Mouse (Mus musculus) midbrain, embryonic 13.5 days (tissue): ENCODE measurements around the gene Dnaja3. TPM values are rescaled to one million over a fixed set of nuclear protein-coding genes. Genes with fewer than 3 reads are reported as not detected.

Source experiments
- ATAC-seq: fragments of 200-750 bp; cut with Nextera tagmentation; 2 replicates; pipeline ENCODE4 v1.8.0; 2017; ENCODE audit warnings: mild to moderate bottlenecking, moderate TSS enrichment, moderate library complexity
- H3K27ac ChIP-seq: fragments of 300-500 bp; sonication (generic); 2 replicates; pipeline ENCODE4 v1.5.1; 2015; ENCODE audit warnings: inconsistent platforms, mild to moderate bottlenecking, moderate library complexity
- H3K27me3 ChIP-seq: fragments of 300-500 bp; sonication (generic); 2 replicates; pipeline ENCODE4 v1.6.1; 2015; ENCODE audit warnings: mild to moderate bottlenecking, inconsistent platforms
- H3K36me3 ChIP-seq: fragments of 300-500 bp; sonication (generic); 2 replicates; pipeline ENCODE4 v1.6.1; 2015; ENCODE audit warnings: mild to moderate bottlenecking, inconsistent platforms
- H3K4me1 ChIP-seq: fragments of 300-500 bp; sonication (generic); replicated peaks from 2 replicates; pipeline ENCODE4 v1.6.1; 2015; ENCODE audit warnings: inconsistent platforms
- H3K4me2 ChIP-seq: fragments of 300-500 bp; sonication (generic); replicated peaks from 2 replicates; pipeline ENCODE4 v1.6.1; 2015; ENCODE audit warnings: moderate library complexity, mild to moderate bottlenecking, inconsistent platforms
- H3K4me3 ChIP-seq: fragments of 300-500 bp; sonication (generic); replicated peaks from 2 replicates; pipeline ENCODE4 v1.5.1; 2015; ENCODE audit warnings: mild to moderate bottlenecking, inconsistent platforms
- H3K9ac ChIP-seq: fragments of 300-500 bp; sonication (generic); replicated peaks from 2 replicates; pipeline ENCODE4 v1.6.1; 2015; ENCODE audit warnings: mild to moderate bottlenecking, inconsistent platforms
- H3K9me3 ChIP-seq: fragments of 300-500 bp; sonication (generic); 2 replicates; pipeline ENCODE4 v1.6.1; 2016; ENCODE audit warnings: mild to moderate bottlenecking, inconsistent platforms
- WGBS: fragments of 180-500 bp; shearing (Covaris S2); methylation state at CpG from one replicate; pipeline ENCODE4 v1.1.7; 2015; 5-methylcytosine and 5-hydroxymethylcytosine counted together
- polyA plus RNA-seq: library from polyadenylated mRNA; unstranded; fragments of >200 nt; fragmentation: Nextera tagmentation; extraction: Ambion mirVana; gene quantifications from 2 replicates; pipeline ENCODE4 v1.2.1, GENCODE M21; 2015

Dnaja3 gene
- polyA plus RNA-seq, 1 experiment from 2014 or later, result 54.3 TPM

DNA sequence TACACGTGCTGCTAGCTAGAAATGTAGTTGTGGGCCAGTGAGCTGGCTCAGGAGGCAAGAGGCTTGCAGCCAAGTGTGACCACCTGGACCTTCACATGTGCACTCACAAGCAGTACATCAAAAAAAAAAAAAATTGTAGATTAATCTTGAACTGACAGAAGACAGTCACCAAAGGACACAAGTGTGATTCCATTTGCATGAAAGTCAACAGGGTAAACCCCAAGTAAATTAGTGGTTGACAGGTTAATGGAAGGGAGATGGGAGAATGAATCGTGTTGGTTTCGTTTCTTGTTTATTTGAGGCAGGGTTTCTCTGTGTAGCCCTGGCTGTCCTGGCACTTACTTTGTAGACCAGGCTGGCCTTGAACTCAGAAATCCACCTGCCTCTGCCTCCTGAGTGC lies 78.1 kb downstream of the Dnaja3 start:
- 70% methylated on average over 3 of the region's 3 CpGs for WGBS
- peak overlapping the region; percentile 69 for H3K4me2 ChIP-seq
- H3K36me3 ChIP-seq, result peaks cover 35% of the 10 kb centered on the region
- peak overlapping the region; percentile 75 for H3K4me3 ChIP-seq
- ATAC-seq, result no peak
- H3K9ac ChIP-seq, result peak overlapping the region; percentile 79; the same call in 1 of the 2 replicates
- no peak overlapping the region for H3K27ac ChIP-seq
- peaks cover 16% of the 10 kb centered on the region for H3K4me1 ChIP-seq
- H3K27me3 ChIP-seq, result no peaks in the 10 kb centered on the region
- no peaks in the 10 kb centered on the region for H3K9me3 ChIP-seq

DNA sequence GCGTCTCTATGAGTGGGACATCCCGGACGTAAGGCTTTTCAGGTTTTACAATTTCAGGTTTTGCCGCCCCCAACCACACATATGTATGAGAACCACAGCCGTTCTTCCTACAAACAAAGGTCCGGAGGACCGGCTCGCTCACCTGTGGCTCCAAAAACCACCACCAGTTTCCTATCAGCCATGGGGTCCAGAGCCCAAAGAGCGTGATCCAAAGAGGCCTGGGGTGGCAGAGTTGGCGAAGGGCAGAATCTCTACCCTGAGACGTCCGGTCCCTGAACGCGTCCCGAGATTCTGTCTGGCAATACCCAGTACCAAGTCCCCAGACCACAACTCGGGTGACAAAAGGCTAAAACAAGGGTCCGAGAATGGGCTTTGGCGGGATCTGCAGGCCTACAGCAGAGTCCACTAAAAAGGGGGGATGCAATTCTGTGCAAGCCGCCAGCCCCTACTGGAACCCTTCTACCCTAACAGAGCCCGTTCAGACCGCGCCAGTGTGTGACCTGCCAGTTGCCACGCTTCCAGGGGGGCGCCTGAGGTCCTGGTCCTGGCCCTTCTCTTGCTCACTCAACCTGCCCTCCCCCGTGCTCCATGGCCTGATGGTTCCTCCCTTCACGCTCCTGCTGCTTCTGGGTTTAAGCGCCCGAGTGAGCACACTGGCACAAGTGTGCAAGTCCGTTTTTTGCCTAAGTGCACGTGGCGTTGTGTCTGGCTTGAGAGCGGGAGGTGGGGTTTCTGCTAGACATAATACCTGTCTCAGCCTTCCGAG lies 79.1 kb downstream of the Dnaja3 start, which contains the start of gene Nmral1:
TSS of gene Nmral1 (minus strand) at position 604 of the 766 bp plus-strand sequence.
- Histone ChIP-seq H3K4me1 (peaks cover 16% of the 10 kb centered on the region), H3K27me3 (no peaks in the 10 kb centered on the region), H3K36me3 (peaks cover 25% of the 10 kb centered on the region), H3K4me3 (peak within 1 kb of the TSS; percentile 75), H3K9me3 (no peaks in the 10 kb centered on the region), H3K4me2 (peak within 1 kb of the TSS; percentile 69), H3K9ac (peak within 1 kb of the TSS; percentile 79), H3K27ac (peak within 1 kb of the TSS; percentile 86)
- 9% methylated on average over 33 of the region's 33 CpGs for WGBS
- ATAC-seq, result peak; percentile 94

DNA sequence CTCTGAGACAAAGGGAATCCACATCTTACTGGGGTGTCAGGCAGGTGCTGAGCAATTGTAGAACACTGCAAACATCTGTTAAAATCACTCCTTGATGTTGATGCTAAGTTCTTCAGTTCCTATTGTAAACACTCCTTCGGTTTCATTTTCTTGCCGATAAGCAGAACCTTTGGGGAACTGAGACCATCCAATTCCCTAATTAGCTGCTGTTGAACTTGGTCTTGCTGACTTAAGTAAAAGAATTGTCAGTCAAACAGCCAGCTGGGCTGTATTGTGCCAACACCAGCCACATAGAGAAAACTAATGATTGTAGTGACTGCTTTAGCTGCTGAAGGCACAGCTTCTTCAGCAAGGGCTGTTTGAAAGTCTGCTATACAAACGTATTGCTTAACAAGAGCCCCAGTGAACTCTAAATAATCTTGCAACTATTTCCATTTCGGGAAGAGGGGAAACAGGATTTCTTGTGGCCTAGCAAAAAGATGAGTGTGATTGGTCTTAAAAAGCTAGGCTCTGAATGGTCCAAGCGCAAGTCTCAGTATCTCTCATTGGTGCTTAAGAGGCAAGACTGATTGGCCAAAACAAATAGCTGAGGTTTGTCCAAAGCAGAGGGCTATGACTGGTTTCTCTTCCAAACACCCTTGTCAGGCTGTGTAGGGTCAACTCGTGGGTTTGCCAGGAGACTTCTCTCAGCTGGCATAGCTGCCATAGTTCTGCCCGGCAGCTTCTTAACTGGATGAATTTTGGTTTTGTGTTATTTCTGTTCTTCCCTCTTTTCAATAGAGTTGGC lies 82.5 kb downstream of the Dnaja3 start:
- Histone ChIP-seq H3K27ac (no peak overlapping the region), H3K4me3 (no peak overlapping the region), H3K36me3 (no peaks in the 10 kb centered on the region), H3K9ac (no peak overlapping the region), H3K4me1 (peaks cover 23% of the 10 kb centered on the region), H3K9me3 (no peaks in the 10 kb centered on the region), H3K4me2 (no peak overlapping the region), H3K27me3 (no peaks in the 10 kb centered on the region)
- ATAC-seq, result no peak
- 80% methylated on average over 7 of the region's 7 CpGs for WGBS

GRCm38 (mm10) chr16:4722915-4723209 lies 83.1 kb downstream of the Dnaja3 start:
- Histone ChIP-seq H3K27me3 (no peaks in the 10 kb centered on the region), H3K4me3 (no peak overlapping the region), H3K4me1 (peaks cover 24% of the 10 kb centered on the region), H3K36me3 (no peaks in the 10 kb centered on the region), H3K9me3 (no peaks in the 10 kb centered on the region), H3K27ac (no peak overlapping the region), H3K9ac (no peak overlapping the region), H3K4me2 (no peak overlapping the region)
- no peak for ATAC-seq
- 73% methylated on average over 3 of the region's 3 CpGs for WGBS

DNA sequence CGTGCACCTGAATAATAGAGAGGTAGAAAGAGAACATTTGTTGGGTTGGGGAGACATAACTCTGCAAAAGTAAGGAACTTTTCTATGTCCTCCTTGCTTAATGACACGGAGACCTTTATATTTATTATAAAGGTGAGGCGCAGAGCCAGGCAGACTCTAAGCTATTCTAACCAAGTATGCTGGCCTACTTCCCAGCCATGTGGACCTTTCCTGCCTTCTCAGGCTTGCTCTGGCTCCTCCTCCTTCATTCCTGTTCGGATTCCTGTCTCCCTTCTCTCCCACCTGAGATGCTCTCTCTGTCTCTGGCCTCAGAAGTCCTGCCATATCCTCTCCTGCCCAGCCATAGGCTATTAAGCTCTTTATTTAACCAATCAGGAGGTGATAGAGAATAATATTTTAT lies 85.5 kb downstream of the Dnaja3 start:
- 78% methylated on average over 4 of the region's 4 CpGs for WGBS
- no peak for ATAC-seq
- H3K4me1 ChIP-seq, result peaks cover 17% of the 10 kb centered on the region
- H3K27ac ChIP-seq, result no peak overlapping the region
- no peaks in the 10 kb centered on the region for H3K9me3 ChIP-seq
- H3K4me2 ChIP-seq, result no peak overlapping the region
- no peak overlapping the region for H3K4me3 ChIP-seq
- H3K36me3 ChIP-seq, result no peaks in the 10 kb centered on the region
- H3K9ac ChIP-seq, result no peak overlapping the region
- no peaks in the 10 kb centered on the region for H3K27me3 ChIP-seq

DNA sequence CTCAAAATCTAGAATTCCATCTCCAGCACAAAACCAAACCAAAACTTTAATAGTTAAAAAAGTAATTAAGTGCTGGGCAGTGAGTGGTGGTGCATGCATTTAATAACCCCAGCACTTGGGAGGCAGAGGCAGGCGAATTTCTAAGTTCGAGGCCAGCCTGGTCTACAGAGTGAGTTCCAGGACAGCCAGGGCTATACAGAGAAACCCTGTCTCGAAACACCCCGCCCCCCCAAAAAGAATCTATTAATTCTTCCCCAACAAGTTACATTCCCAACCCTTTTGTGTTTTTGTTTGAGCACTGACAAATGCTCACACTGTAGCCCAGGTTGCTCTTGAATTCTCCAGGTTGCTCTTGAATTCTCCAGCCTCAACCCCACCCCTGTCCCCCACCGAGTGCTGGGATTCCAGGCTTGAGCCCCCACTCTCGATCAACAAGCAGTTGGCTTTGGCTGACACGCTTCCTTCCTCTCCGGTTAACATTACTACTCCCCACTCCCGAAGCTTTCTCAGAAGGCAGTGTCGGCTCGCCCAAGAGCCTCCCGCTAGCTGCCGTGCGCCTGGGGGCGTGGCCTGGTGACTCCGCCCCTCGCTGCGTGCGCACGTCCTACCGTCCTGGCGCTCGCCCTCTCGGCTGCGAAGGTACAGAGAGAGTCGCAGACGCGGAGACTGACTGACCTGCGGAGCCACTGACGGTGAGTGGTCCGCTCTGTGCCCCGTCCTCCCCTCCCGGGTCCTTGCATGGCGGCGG lies 86.2 kb downstream of the Dnaja3 start, which contains the start of gene Hmox2:
TSS of gene Hmox2 (plus strand) at position 582 of the 748 bp plus-strand sequence.
- Histone ChIP-seq H3K4me2 (peak within 1 kb of the TSS; percentile 67), H3K27ac (peak within 1 kb of the TSS; percentile 80), H3K9me3 (no peaks in the 10 kb centered on the region), H3K9ac (peak within 1 kb of the TSS; percentile 82), H3K4me3 (peak within 1 kb of the TSS; percentile 74), H3K36me3 (no peaks in the 10 kb centered on the region), H3K27me3 (no peaks in the 10 kb centered on the region), H3K4me1 (peaks cover 17% of the 10 kb centered on the region)
- WGBS, result 5% methylated on average over 35 of the region's 35 CpGs
- ATAC-seq, result peak; percentile 97

- Histone ChIP-seq H3K4me3 (peak overlapping the region; percentile 74), H3K9me3 (no peaks in the 10 kb centered on the region), H3K9ac (peak overlapping the region; percentile 82), H3K4me2 (peak overlapping the region; percentile 67), H3K27ac (peak overlapping the region; percentile 80), H3K27me3 (no peaks in the 10 kb centered on the region), H3K36me3 (no peaks in the 10 kb centered on the region), H3K4me1 (peaks cover 17% of the 10 kb centered on the region)
- 1% methylated on average over 40 of the region's 40 CpGs for WGBS
- peak; percentile 70; the same call in 1 of the 2 replicates for ATAC-seq
Observed at GRCm38 (mm10) chr16:4726528-4727128, 86.8 kb downstream of the Dnaja3 start.

GRCm38 (mm10) chr16:4727526-4727925 lies 87.7 kb downstream of the Dnaja3 start:
- H3K4me2 ChIP-seq, result no peak overlapping the region
- no peak overlapping the region for H3K9ac ChIP-seq
- no peaks in the 10 kb centered on the region for H3K36me3 ChIP-seq
- WGBS, result 92% methylated on average over 1 of the region's 1 CpGs
- peaks cover 17% of the 10 kb centered on the region for H3K4me1 ChIP-seq
- H3K27me3 ChIP-seq, result no peaks in the 10 kb centered on the region
- no peak for ATAC-seq
- H3K9me3 ChIP-seq, result no peaks in the 10 kb centered on the region
- no peak overlapping the region for H3K27ac ChIP-seq
- H3K4me3 ChIP-seq, result no peak overlapping the region

- Histone ChIP-seq H3K4me1 (peaks cover 17% of the 10 kb centered on the region), H3K36me3 (no peaks in the 10 kb centered on the region), H3K4me2 (no peak overlapping the region), H3K27me3 (no peaks in the 10 kb centered on the region), H3K9me3 (no peaks in the 10 kb centered on the region), H3K9ac (no peak overlapping the region), H3K27ac (no peak overlapping the region), H3K4me3 (no peak overlapping the region)
- WGBS, result 81% methylated on average over 1 of the region's 1 CpGs
- no peak for ATAC-seq
Observed at GRCm38 (mm10) chr16:4727963-4728362, 88.2 kb downstream of the Dnaja3 start.

- Histone ChIP-seq H3K9ac (no peak overlapping the region), H3K27me3 (no peaks in the 10 kb centered on the region), H3K36me3 (no peaks in the 10 kb centered on the region), H3K4me2 (no peak overlapping the region), H3K27ac (no peak overlapping the region), H3K4me1 (peaks cover 17% of the 10 kb centered on the region), H3K4me3 (no peak overlapping the region), H3K9me3 (no peaks in the 10 kb centered on the region)
- 86% methylated on average over 3 of the region's 3 CpGs for WGBS
- ATAC-seq, result no peak
Observed at GRCm38 (mm10) chr16:4730776-4731358, 91.1 kb downstream of the Dnaja3 start.

GRCm38 (mm10) chr16:4736262-4736661 lies 96.5 kb downstream of the Dnaja3 start:
- ATAC-seq, result no peak
- no peaks in the 10 kb centered on the region for H3K4me1 ChIP-seq
- WGBS, result 96% methylated on average over 2 of the region's 2 CpGs
- no peaks in the 10 kb centered on the region for H3K9me3 ChIP-seq
- no peak overlapping the region for H3K4me3 ChIP-seq
- H3K4me2 ChIP-seq, result no peak overlapping the region
- no peaks in the 10 kb centered on the region for H3K27me3 ChIP-seq
- no peak overlapping the region for H3K27ac ChIP-seq
- H3K9ac ChIP-seq, result no peak overlapping the region
- no peaks in the 10 kb centered on the region for H3K36me3 ChIP-seq
